Comparison of ENCODE assay signal across 8 mouse cellular contexts in genomic region chr11:44469646-44470431, GRCm38 (mm10). TPM values are rescaled to one million over a fixed set of nuclear protein-coding genes. Genes with fewer than 3 reads are reported as not detected.
A peak's percentile ranks its signal among the peaks of the same experiment; 100 is the strongest.
DNase-seq lines count a peak whose midpoint lies in the region; ATAC-seq lines count a peak whose summit lies in the region.

No protein-coding gene starts in this region.

- peaks cover 27% of the 10 kb centered on the region for H3K36me3 ChIP-seq in erythroblast, embryonic 14.5 days (ENCODE audit: control insufficient read depth)
- peaks cover 7% of the 10 kb centered on the region for H3K36me3 ChIP-seq in limb, embryonic 13.5 days

- no peaks in the 10 kb centered on the region for H3K27me3 ChIP-seq in erythroblast, embryonic 14.5 days (ENCODE audit: control insufficient read depth)
- H3K27me3 ChIP-seq in limb, embryonic 13.5 days: no peaks in the 10 kb centered on the region

- H3K9ac ChIP-seq in limb, embryonic 13.5 days: peak overlapping the region; percentile 94

- H3K4me3 ChIP-seq in erythroblast, embryonic 14.5 days (replicated peaks): peak overlapping the region; percentile 100
- H3K4me3 ChIP-seq in limb, embryonic 13.5 days: peak overlapping the region; percentile 98

- DNase-seq in left cerebral cortex, postnatal 14 days (ENCODE audit: low spot score in 2 of 2): peak; percentile 27 to 31
- no peak for DNase-seq in left cerebral cortex, adult 9 months (ENCODE audit: low spot score in 2 of 2)
- peak; percentile 56 for DNase-seq in NIH3T3 (ENCODE audit: low read depth)
- DNase-seq in natural killer cell, adult 2 months (ENCODE audit: low spot score in 2 of 2): peak; percentile 57 to 63
- no peak for DNase-seq in cerebellum, adult 18-20 months

- under 1% methylated on average over 59 of the region's 59 CpGs for WGBS in limb, embryonic 13.5 days

- peak; percentile 79 for ATAC-seq in limb, embryonic 13.5 days (ENCODE audit: low FRiP score, low read depth)
- no peak; the same call in 1 of the 2 replicates for ATAC-seq in monocyte, adult 5-6 weeks (replicated peaks; ENCODE audit: insufficient number of reproducible peaks, low FRiP score, low TSS enrichment, poor library complexity, severe bottlenecking)

- H3K27ac ChIP-seq in limb, embryonic 13.5 days: peak overlapping the region; percentile 88

- intact Hi-C loops in left cerebral cortex, postnatal 14 days (cut with DNase I): loop anchor here (2.0 kb wide), 1 partner anchor 49 kb away; the partner anchor contains the start of gene Rnf145

- peak overlapping the region; percentile 85 for H3K4me2 ChIP-seq in limb, embryonic 13.5 days (replicated peaks)

- no peaks in the 10 kb centered on the region for H3K9me3 ChIP-seq in erythroblast, embryonic 14.5 days (ENCODE audit: control insufficient read depth, low read length)
- H3K9me3 ChIP-seq in limb, embryonic 13.5 days: no peaks in the 10 kb centered on the region

- peaks cover 52% of the 10 kb centered on the region for H3K4me1 ChIP-seq in erythroblast, embryonic 14.5 days (ENCODE audit: control insufficient read depth)
- peaks cover 12% of the 10 kb centered on the region for H3K4me1 ChIP-seq in limb, embryonic 13.5 days

RNA-seq across cellular contexts. Expression of gene Ublcp1, which starts 0.5 kb away (rescaled TPM):
- 10 to 100 TPM; 36.4 to 42.3 TPM for total RNA-seq in left cerebral cortex, postnatal 14 days (2021)
- 0.53 and 0.54 TPM in 2 replicates for polyA plus RNA-seq in erythroblast, embryonic 14.5 days (2012)
- polyA plus RNA-seq in limb, embryonic 13.5 days (2015; fragmentation: Nextera tagmentation; extraction: Ambion mirVana): 65.2 and 74.7 TPM in 2 replicates
- 50.1 to 70.9 TPM (median 70.8 TPM) in 3 replicates for total RNA-seq in monocyte, adult 5-6 weeks (2017)

RNA-seq across cellular contexts. Expression of gene Rnf145, which starts 48.9 kb away (rescaled TPM):
- total RNA-seq in left cerebral cortex, postnatal 14 days (2021): 100 to 1,000 TPM; 106 to 109 TPM
- 10.3 and 13.0 TPM in 2 replicates for polyA plus RNA-seq in erythroblast, embryonic 14.5 days (2012)
- polyA plus RNA-seq in limb, embryonic 13.5 days (2015; fragmentation: Nextera tagmentation; extraction: Ambion mirVana): 73.2 and 78.6 TPM in 2 replicates
- 56.7 to 93.5 TPM (median 62.8 TPM) in 3 replicates for total RNA-seq in monocyte, adult 5-6 weeks (2017)

Comparison
In these comparisons a context has a peak if more than half of its experiments do, and no peak if none do; other contexts are left out.
1. DNase-seq: peak in left cerebral cortex, postnatal 14 days (2 of 2), NIH3T3 (single experiment) and natural killer cell, adult 2 months (2 of 2); none in left cerebral cortex, adult 9 months (0 of 2) and cerebellum, adult 18-20 months (0 of 2).